Mouse (Mus musculus) forebrain, postnatal 0 days (tissue): Measurements from ENCODE around the gene Fndc3b. TPM values are rescaled to one million over a fixed set of nuclear protein-coding genes. Genes with fewer than 3 reads are reported as not detected.

Experiments
- ATAC-seq: fragments of 200-750 bp; cut with Nextera tagmentation; 2 replicates; pipeline ENCODE4 v1.8.0; 2017; ENCODE audit warnings: mild to moderate bottlenecking, moderate library complexity
- DNase-seq: peaks from one replicate; pipeline ENCODE4 v3.0.0-alpha.2; 2015
- H3K27ac ChIP-seq: fragments of 300-500 bp; sonication (generic); 2 replicates; pipeline ENCODE4 v1.5.1; 2014; ENCODE audit warnings: low read depth, mild to moderate bottlenecking, antibody characterized with exemption, low read length, moderate library complexity, mixed read lengths
- H3K27me3 ChIP-seq: fragments of 300-500 bp; sonication (generic); 2 replicates; pipeline ENCODE4 v1.6.1; 2014; ENCODE audit warnings: mild to moderate bottlenecking, low read length, mixed read lengths; ENCODE audit not compliant: insufficient read depth
- H3K36me3 ChIP-seq: fragments of 300-500 bp; sonication (generic); 2 replicates; pipeline ENCODE4 v1.6.1; 2014; ENCODE audit warnings: mild to moderate bottlenecking, moderate library complexity; ENCODE audit not compliant: insufficient read depth
- H3K4me1 ChIP-seq: fragments of 300-500 bp; sonication (generic); 2 replicates; pipeline ENCODE4 v1.6.1; 2014; ENCODE audit warnings: antibody characterized with exemption; ENCODE audit not compliant: insufficient read depth
- H3K4me2 ChIP-seq: fragments of 300-500 bp; sonication (generic); 2 replicates; pipeline ENCODE4 v1.6.1; 2014; ENCODE audit warnings: low read depth, mild to moderate bottlenecking, moderate library complexity
- H3K4me3 ChIP-seq: fragments of 300-500 bp; sonication (generic); 2 replicates; pipeline ENCODE4 v1.5.1; 2014; ENCODE audit warnings: low read depth, low read length, mixed read lengths
- H3K9ac ChIP-seq: fragments of 300-500 bp; sonication (generic); 2 replicates; pipeline ENCODE4 v1.6.1; 2014; ENCODE audit warnings: mild to moderate bottlenecking
- H3K9me3 ChIP-seq: fragments of 300-500 bp; sonication (generic); 2 replicates; pipeline ENCODE4 v1.6.1; 2016; ENCODE audit warnings: low read length
- CTCF ChIP-seq: sonication (generic); IDR thresholded peaks from 2 replicates; pipeline ENCODE4 v1.5.1; 2016; ENCODE audit warnings: antibody characterized with exemption, control low read depth, low read depth
- WGBS: fragments of 180-500 bp; shearing (Covaris S2); extraction: QIAGEN DNeasy Blood & Tissue Kit; methylation state at CpG from one replicate; pipeline ENCODE4 v1.1.7; 2014; 5-methylcytosine and 5-hydroxymethylcytosine counted together
- polyA plus RNA-seq: library from polyadenylated mRNA; unstranded; fragments of >200 nt; fragmentation: Nextera tagmentation; extraction: Ambion mirVana; gene quantifications from 2 replicates; pipeline ENCODE4 v1.2.1, GENCODE M21; 2015
- total RNA-seq: library from RNA; depleted of rRNA; stranded (reverse); fragments of >200 nt; gene quantifications from 2 replicates; pipeline ENCODE4 v1.2.3, GENCODE M21; 2014

The Fndc3b gene
- total and polyA plus RNA-seq, 2 experiments from 2014 or later = 5.7 to 18.3 TPM

DNA sequence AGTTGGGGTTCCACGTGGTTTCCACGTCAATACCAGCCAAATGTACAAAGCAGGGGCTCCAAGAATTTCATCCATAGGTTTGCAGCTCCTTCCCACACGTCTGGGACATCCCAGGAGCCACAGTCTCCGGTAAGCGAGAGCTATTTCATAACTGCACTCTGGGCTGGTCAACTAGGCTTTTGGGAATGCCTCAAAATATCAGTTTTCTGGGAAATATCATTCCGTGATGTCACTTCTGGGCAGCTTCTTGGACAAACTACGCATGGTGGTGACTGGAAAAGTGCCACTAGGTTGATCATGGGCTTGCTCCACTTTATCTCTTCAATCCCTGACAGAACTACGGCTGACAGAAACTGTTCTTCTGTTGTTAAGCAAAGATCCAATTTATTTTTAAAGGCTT, 217.0 kb downstream of the Fndc3b start:
- 90% methylated on average over 8 of the region's 8 CpGs for WGBS
- no peak for ATAC-seq
- Histone ChIP-seq H3K27me3 (no peaks in the 10 kb centered on the region), H3K4me2 (no peak overlapping the region), H3K4me1 (no peaks in the 10 kb centered on the region), H3K9ac (no peak overlapping the region), H3K4me3 (no peak overlapping the region), H3K9me3 (no peaks in the 10 kb centered on the region), H3K27ac (no peak overlapping the region), H3K36me3 (peaks cover 3% of the 10 kb centered on the region; the same call in 1 of the 2 replicates)
- no peak for DNase-seq
- no peak for TF ChIP-seq CTCF

- Histone ChIP-seq H3K4me1 (no peaks in the 10 kb centered on the region), H3K27me3 (no peaks in the 10 kb centered on the region), H3K9ac (no peak overlapping the region), H3K4me3 (no peak overlapping the region), H3K9me3 (no peaks in the 10 kb centered on the region), H3K4me2 (no peak overlapping the region), H3K27ac (no peak overlapping the region), H3K36me3 (no peaks in the 10 kb centered on the region; the same call in 1 of the 2 replicates)
- ATAC-seq (no peak), DNase-seq (no peak)
- no peak for TF ChIP-seq CTCF
- 74% methylated on average over 6 of the region's 6 CpGs for WGBS
Measured at GRCm38 (mm10) chr3:27491821-27492220, 219.3 kb downstream of the Fndc3b start.

GRCm38 (mm10) chr3:27491367-27491766, 219.7 kb downstream of the Fndc3b start:
- 92% methylated on average over 8 of the region's 8 CpGs for WGBS
- no peaks in the 10 kb centered on the region; the same call in 1 of the 2 replicates for H3K36me3 ChIP-seq

GRCm38 (mm10) chr3:27490891-27491290, 220.2 kb downstream of the Fndc3b start:
- DNase-seq (no peak), ATAC-seq (no peak)
- Histone ChIP-seq H3K27ac (no peak overlapping the region), H3K4me2 (no peak overlapping the region), H3K4me3 (no peak overlapping the region), H3K27me3 (no peaks in the 10 kb centered on the region), H3K36me3 (no peaks in the 10 kb centered on the region; the same call in 1 of the 2 replicates), H3K4me1 (no peaks in the 10 kb centered on the region), H3K9me3 (no peaks in the 10 kb centered on the region), H3K9ac (no peak overlapping the region)
- TF ChIP-seq CTCF = no peak
- WGBS = 90% methylated on average over 9 of the region's 9 CpGs

More at GRCm38 (mm10) chr3:27491367-27491766, 219.7 kb downstream of the Fndc3b start:
- Histone ChIP-seq H3K9me3 (no peaks in the 10 kb centered on the region), H3K4me1 (no peaks in the 10 kb centered on the region), H3K4me3 (no peak overlapping the region), H3K27ac (no peak overlapping the region), H3K27me3 (no peaks in the 10 kb centered on the region), H3K4me2 (no peak overlapping the region), H3K9ac (no peak overlapping the region)
- ATAC-seq (no peak), DNase-seq (no peak)
- TF ChIP-seq CTCF = no peak

DNA sequence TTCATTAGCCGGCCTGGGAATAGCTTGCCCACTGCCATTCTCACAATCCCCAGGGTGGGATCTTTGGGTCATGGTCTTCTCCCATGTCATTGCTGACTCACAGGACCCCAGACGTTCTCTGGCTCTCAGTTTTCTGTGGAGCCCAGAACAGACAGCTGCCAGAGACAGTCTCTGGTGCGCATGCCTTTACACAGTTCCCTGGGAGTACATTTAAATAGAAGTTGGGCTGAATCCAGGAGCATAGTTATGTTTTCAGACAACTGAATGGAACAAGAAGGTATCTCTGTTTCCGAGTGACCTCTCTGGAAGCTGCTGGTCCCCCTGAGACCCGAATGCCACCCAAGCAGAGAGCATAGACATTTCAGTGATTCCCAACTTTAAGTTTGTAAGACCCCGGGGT, 221.6 kb downstream of the Fndc3b start:
- DNase-seq (no peak), ATAC-seq (no peak)
- Histone ChIP-seq H3K27ac (no peak overlapping the region), H3K4me2 (no peak overlapping the region), H3K4me1 (no peaks in the 10 kb centered on the region), H3K36me3 (no peaks in the 10 kb centered on the region; the same call in 1 of the 2 replicates), H3K9ac (no peak overlapping the region), H3K4me3 (no peak overlapping the region), H3K27me3 (no peaks in the 10 kb centered on the region), H3K9me3 (no peaks in the 10 kb centered on the region)
- TF ChIP-seq CTCF = no peak
- WGBS = 71% methylated on average over 6 of the region's 6 CpGs

DNA sequence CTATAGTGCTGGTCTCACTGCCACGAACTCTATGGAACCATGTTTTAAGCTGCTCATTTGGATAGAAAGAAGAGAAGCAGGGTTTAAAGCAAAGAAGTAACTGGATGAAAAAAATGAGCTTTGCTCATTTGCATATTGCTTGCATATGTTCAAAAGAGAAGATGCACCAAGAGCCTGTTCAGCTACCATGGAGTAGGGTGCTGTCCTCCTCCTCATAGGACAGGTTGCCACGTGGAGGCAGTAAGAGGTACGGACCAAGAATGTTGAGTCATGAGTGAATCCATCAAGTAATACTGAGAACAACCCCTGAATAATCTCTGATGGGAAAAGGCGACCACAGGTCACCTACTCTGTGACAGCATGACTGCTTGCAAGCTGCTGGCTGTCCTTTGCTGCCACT, 226.0 kb downstream of the Fndc3b start:
- no peak overlapping the region for H3K27ac ChIP-seq
- no peak overlapping the region for H3K4me2 ChIP-seq
- H3K4me3 ChIP-seq = no peak overlapping the region
- no peaks in the 10 kb centered on the region for H3K9me3 ChIP-seq
- ATAC-seq (no peak), DNase-seq (no peak)
- H3K27me3 ChIP-seq = no peaks in the 10 kb centered on the region
- WGBS = 90% methylated on average over 4 of the region's 4 CpGs
- no peaks in the 10 kb centered on the region for H3K4me1 ChIP-seq
- H3K36me3 ChIP-seq = no peaks in the 10 kb centered on the region
- TF ChIP-seq CTCF = no peak
- no peak overlapping the region for H3K9ac ChIP-seq

DNA sequence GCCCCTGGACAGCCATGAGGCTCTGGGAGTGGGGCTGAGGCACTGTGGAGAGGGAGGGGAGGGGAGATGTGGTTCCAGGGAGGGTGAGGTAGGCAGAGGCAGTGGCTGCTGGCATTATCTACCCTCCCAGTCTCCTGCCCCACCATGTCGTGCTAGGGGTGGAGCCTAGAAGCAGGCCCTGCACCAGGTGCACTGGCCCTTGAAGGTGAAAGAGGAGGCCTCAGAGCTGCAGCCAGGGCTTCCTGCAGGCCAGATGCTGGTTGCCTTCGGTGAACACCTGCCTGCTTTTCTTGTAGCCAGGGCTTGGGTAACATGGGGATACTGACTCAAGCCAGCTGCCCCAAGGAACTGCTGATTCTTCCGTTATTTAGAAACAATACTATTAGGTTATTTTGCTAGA, 226.4 kb downstream of the Fndc3b start:
- H3K9me3 ChIP-seq = no peaks in the 10 kb centered on the region
- no peak overlapping the region for H3K4me2 ChIP-seq
- no peaks in the 10 kb centered on the region for H3K4me1 ChIP-seq
- 64% methylated on average over 3 of the region's 3 CpGs for WGBS
- H3K27me3 ChIP-seq = no peaks in the 10 kb centered on the region
- H3K27ac ChIP-seq = no peak overlapping the region
- H3K9ac ChIP-seq = no peak overlapping the region
- H3K36me3 ChIP-seq = no peaks in the 10 kb centered on the region
- no peak overlapping the region for H3K4me3 ChIP-seq
- DNase-seq = no peak
- no peak for ATAC-seq
- TF ChIP-seq CTCF = no peak
